Mouse (Mus musculus) CD4-positive naive resting alpha-beta T cell, adult 76 days (primary cell): Measurements from ENCODE around the gene Fam53a. TPM values are rescaled to one million over a fixed set of nuclear protein-coding genes. Genes with fewer than 3 reads are reported as not detected.

Experiments
- total RNA-seq: library from RNA; stranded (reverse); gene quantifications from one replicate; pipeline ENCODE4 v1.2.4, GENCODE M21; 2023

The Fam53a gene
- 46.0 TPM for total RNA-seq

DNA sequence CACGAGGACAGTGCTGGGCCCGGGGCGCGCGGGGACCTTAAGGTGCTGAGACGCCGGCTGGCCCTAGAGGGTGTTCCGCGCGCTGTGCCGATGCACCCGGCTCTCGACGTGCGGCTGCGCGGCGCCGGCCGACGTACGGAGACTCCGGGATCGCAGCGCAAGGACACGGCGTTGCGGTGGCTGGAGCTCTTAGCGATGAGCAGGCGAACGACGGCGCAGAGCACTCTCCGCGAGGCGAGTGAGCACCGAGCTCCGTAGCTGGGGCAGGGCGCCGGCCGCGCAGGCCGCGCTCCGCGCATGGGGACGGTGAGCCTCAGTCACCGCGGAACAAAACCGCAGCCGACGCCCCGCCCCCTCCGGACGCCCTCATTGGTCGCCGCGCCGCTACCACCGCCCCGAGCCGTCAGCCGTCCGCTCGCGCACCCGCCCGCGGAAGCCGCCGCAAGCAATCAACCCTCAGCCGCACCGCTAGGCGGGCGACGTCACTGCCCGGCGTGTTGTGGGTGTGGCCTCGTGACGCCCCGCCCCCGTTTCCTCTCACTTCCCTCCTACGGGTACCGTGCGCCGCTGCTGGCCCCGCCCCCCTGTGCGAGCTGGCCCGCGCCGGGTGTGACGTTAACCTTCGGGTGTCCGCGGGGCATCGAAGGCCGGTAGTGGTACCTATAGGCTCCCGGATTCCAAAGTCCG is at the start of gene Fam53a, which contains the start of gene Gm9903:
Gene Fam53a (minus strand): TSS at position 335 of the 687 bp plus-strand sequence.
Gene Gm9903 (plus strand): TSS at position 625 of the 687 bp plus-strand sequence.

DNA sequence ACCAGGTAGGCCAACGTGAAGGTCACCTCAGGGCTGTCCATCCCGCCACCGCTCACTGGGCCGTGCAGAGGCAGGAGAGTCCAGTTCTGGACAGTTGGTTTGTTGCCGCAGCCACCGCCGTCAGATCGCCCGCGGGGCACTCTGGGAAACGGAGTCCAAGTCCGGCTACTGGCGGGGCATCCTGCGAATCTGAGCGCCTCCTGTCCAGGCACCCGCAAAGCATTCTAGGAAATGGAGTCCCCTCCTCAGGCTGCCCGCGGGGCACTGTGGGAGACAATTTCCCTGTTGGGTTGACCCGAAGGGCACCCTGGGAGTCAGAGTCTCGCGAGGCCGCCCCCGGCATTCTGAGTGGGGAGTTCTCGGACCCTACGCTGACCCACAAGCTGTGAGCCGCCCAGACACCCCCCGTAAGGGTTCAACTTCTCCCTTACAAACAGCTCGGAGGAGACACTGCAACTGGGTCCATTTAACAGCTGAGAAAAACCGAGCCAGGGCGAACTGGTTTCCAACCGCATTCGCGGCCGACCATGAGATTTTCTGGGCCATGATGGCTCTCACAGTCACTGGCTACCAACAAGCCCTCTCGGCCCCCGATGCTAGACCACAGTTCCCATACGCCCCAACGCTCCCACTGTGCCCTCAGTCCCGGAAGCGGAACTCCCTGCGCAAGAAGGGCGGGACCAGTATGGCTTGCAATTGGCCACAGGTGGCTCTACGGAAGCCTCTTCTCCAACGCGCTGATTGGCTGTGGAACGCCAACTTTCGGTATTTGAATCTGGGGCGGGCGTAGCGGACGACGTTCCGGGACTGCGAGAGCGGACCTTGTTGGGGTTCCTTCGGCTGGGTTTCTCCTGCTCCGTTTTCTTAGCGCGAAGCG is 28.6 kb upstream of the Fam53a start, which contains the start of the genes Tacc3 and Tmem129:
Gene Tacc3 (plus strand): TSS at position 342 of the 877 bp plus-strand sequence.
Gene Tmem129 (minus strand): TSS at position 630 of the 877 bp plus-strand sequence.

DNA sequence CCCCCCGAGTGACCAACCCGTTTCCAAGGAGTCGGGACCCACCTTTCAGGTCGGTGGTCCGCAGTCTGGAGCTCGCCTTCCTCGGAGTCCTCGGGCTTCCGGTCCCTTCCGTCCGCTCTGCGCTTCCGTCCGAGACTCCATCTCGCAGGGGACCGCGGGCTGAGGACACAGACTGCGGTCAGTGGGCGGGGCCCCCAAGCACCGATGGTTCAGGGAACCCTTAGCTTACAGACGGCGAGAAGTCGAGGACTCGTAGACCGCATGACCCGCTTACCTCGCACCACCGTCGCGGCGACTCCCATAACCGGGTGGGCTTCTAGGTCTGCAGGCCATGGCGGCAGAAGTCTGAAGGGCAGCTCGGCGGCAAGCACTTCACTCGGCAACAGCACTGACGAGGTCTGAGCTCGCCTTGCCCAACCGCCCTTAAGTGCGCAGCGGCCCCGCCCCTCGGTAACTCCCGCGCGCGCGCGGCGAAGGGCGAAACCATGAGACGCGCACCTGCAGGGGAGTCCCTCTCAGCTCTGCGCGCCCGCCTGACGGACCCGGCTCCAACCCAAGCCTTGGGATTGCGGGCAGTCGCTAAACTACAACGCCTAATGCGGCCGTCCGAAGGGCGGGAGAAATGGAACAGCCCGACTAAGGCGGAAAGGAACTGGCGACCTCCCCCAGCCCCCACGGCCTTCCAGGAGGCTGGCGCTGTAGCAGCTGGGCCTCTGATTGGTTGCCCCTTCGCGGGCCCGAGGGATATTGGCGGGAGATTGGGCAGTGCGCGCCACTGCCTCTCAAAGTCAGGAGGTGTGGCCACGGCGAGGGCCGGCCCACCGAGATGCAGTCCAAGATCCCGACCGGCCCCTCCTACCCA is 22.7 kb upstream of the Fam53a start, which contains the start of gene Slbp:
Gene Slbp (minus strand): TSS at position 654 of the 862 bp plus-strand sequence.

Other genes with a start within 250 kb of the Fam53a start
- not detected for gene Nkx1-1, start 195.7 kb downstream of the Fam53a start, total RNA-seq
- 0.64 TPM for gene Gm9903, start 290 bp upstream of the Fam53a start, total RNA-seq
- gene Slbp, start 22.9 kb upstream of the Fam53a start, total RNA-seq: 66.6 TPM
- gene Tacc3, start 28.5 kb upstream of the Fam53a start, total RNA-seq: 11.1 TPM
- gene Tmem129, start 28.8 kb upstream of the Fam53a start, total RNA-seq: 10.3 TPM
- 0.53 TPM for gene Fgfr3, start 92.0 kb upstream of the Fam53a start, total RNA-seq
- 83.7 TPM for gene Letm1, start 153.2 kb upstream of the Fam53a start, total RNA-seq
- 15.4 TPM for gene Nsd2, start 191.1 kb upstream of the Fam53a start, total RNA-seq